Mouse (Mus musculus) layer of hippocampus, adult 2 months (tissue): ENCODE data around the gene Cdc7. TPM values are rescaled to one million over a fixed set of nuclear protein-coding genes. Genes with fewer than 3 reads are reported as not detected.
A peak's percentile ranks its signal among the peaks of the same experiment; 100 is the strongest.
"Not testable (repeated sequence)": the region's sequence is repeated elsewhere in the genome, so short reads cannot be mapped to it uniquely, and the experiment has no call there.

Source experiments
- DNase-seq, 2 experiments: peaks; one replicate each; pipeline ENCODE4 v3.0.0; 2022; ENCODE audit warnings: low spot score in 2 of 2
- H3K27ac ChIP-seq: fragments of 200-600 bp; 2 replicates; pipeline ENCODE4 v1.8.1; 2022
- H3K4me3 ChIP-seq: fragments of 200-600 bp; 2 replicates; pipeline ENCODE4 v1.8.1; 2022; ENCODE audit warnings: mild to moderate bottlenecking
- CTCF ChIP-seq: fragments of 200-600 bp; conservative IDR thresholded peaks from 2 replicates; pipeline ENCODE4 v1.8.1; 2022; ENCODE audit warnings: antibody characterized with exemption, mild to moderate bottlenecking, moderate library complexity
- total RNA-seq, 2 experiments: library from RNA; stranded (reverse); gene quantifications; 2 replicates each; pipeline ENCODE4 v1.2.3; 2021

The Cdc7 gene
- total RNA-seq, 2 experiments from 2014 or later = 18.9 to 19.7 TPM

GRCm38 (mm10) chr5:106973883-106974282, 9.8 kb downstream of the Cdc7 start:
- no peak for DNase-seq
- TF ChIP-seq CTCF = peak; percentile 64
- Histone ChIP-seq H3K27ac (no peak overlapping the region), H3K4me3 (no peak overlapping the region)

GRCm38 (mm10) chr5:106979156-106979555, 15.0 kb downstream of the Cdc7 start:
- no peak for DNase-seq
- Histone ChIP-seq H3K4me3 (no peak overlapping the region), H3K27ac (no peak overlapping the region)
- TF ChIP-seq CTCF = no peak

GRCm38 (mm10) chr5:106982298-106982952, 18.3 kb downstream of the Cdc7 start:
- TF ChIP-seq CTCF = no peak
- Histone ChIP-seq H3K27ac (no peak overlapping the region), H3K4me3 (no peak overlapping the region)
- no peak for DNase-seq

- not testable (repeated sequence) for H3K4me3 ChIP-seq, DNase-seq, H3K27ac ChIP-seq
- peak; percentile 54 for TF ChIP-seq CTCF
These were observed 20.8 kb downstream of the Cdc7 start for GRCm38 (mm10) chr5:106984934-106985333.

- no peak for TF ChIP-seq CTCF
- Histone ChIP-seq H3K4me3 (no peak overlapping the region), H3K27ac (no peak overlapping the region)
- DNase-seq = no peak
These were observed 21.5 kb downstream of the Cdc7 start for GRCm38 (mm10) chr5:106985594-106985993.

DNA sequence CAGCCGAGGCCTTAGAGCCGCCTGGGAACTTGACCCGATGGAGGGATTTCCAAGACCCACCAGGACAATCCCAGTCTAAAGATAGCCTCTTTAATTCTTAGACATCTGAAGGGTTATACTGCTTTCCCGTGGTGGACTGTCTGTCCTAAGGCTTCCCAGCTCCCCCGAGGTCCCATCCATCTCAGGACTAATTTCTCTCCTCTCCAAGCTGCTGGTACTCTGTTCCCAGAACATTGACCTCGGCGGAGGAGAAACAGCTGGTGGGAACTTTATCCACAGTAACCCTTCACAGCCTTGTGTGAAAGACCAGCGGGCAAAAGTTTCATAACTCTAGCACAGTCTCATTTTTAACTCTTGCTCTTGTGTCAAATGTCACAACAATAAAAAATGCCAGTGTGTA, 25.1 kb downstream of the Cdc7 start:
- DNase-seq = no peak
- no peak for TF ChIP-seq CTCF
- no peak overlapping the region for H3K27ac ChIP-seq

GRCm38 (mm10) chr5:106989786-106990185, 25.7 kb downstream of the Cdc7 start:
- no peak overlapping the region for H3K27ac ChIP-seq
- no peak for TF ChIP-seq CTCF
- no peak overlapping the region for H3K4me3 ChIP-seq
- no peak for DNase-seq

More for the DNA sequence above, 25.1 kb downstream of the Cdc7 start:
- no peak overlapping the region for H3K4me3 ChIP-seq

DNA sequence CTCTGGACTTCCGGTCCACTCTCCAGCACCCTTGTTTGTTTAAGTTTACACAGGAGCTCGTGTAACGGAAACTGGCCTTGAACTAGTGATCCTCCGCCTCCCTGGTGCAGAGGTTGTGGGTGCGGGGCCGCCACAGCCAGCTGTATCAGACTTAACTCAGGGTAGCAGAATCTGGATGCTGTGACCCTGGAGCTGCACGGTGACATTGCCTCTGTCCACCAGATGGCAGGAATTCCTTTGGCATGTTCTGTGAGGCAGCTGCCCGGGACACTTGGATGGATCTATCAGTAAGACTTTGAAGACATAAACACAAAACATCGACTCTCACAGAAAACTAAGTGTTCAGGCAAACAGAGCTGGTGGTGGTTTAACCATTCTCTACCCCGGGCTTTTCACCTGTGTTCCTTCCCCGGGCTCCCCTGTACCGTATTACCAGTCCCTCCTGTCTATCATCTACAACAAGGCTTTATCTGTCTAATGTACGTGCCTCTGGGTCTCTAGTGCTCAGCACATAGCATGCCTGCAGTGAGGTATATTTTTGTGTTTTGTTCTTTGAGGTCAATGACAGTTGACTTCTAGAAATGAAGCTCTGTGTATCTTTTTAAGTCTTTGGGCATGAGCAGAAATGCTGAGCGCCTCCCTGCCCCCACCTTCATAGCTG, 26.6 kb downstream of the Cdc7 start:
- peak; percentile 78 for TF ChIP-seq CTCF
- peak in 1 of 2 experiments; percentile 24 for DNase-seq
- Histone ChIP-seq H3K27ac (no peak overlapping the region), H3K4me3 (no peak overlapping the region)

DNA sequence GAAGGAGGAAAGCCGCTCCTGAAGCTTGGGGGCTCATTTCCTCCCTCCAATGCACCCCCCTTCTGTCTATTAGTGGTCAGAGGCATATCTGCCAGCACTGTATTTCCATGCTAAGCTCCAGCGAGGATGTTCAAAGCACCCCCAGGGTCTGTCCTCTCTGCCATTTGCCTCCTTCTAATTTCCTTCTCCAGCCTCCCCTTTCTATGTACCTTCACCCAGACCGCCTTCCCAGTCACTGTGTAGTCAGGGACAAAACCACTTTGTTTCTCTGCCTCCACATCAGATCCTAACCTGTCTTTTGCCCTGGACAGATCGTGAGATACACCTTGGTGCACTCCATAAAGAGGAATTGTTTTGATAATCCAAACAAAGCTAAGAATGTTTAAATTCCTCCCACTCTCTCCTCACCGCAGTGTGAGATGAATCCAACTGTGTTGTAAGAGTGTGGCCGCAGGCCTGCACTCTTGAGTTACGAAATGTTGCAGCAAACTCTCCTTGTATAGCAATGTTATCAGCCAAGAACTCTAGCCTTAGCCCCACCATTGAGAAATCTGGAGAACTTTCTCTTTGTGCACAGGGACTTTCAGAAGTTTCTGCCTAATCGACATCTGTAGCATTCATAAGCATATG, 27.3 kb downstream of the Cdc7 start:
- Histone ChIP-seq H3K27ac (no peak overlapping the region), H3K4me3 (no peak overlapping the region)
- no peak for DNase-seq
- TF ChIP-seq CTCF = no peak

GRCm38 (mm10) chr5:106994716-106995115, 30.6 kb downstream of the Cdc7 start:
- no peak overlapping the region for H3K4me3 ChIP-seq
- no peak overlapping the region for H3K27ac ChIP-seq
- no peak for TF ChIP-seq CTCF
- DNase-seq = no peak

- peak; percentile 41 to 52 for DNase-seq
- Histone ChIP-seq H3K27ac (no peak overlapping the region), H3K4me3 (no peak overlapping the region)
- TF ChIP-seq CTCF = peak; percentile 83
These were observed 31.9 kb downstream of the Cdc7 start for GRCm38 (mm10) chr5:106995886-106996538.

- H3K4me3 ChIP-seq = no peak overlapping the region
- TF ChIP-seq CTCF = no peak
- H3K27ac ChIP-seq = no peak overlapping the region
- no peak for DNase-seq
These were observed 32.6 kb downstream of the Cdc7 start for GRCm38 (mm10) chr5:106996539-106997244.
